Mouse (Mus musculus) activated CD4-positive, CD25-positive, alpha-beta regulatory T cell, adult 4 months (primary cell): ENCODE data around the gene Wnt10a. TPM values are rescaled to one million over a fixed set of nuclear protein-coding genes. Genes with fewer than 3 reads are reported as not detected.
"Not testable (repeated sequence)": the region's sequence is repeated elsewhere in the genome, so short reads cannot be mapped to it uniquely, and the experiment has no call there.

ENCODE experiments used
- ATAC-seq: one replicate; pipeline ENCODE4 v1.8.0; 2017
- polyA plus RNA-seq, 2 experiments: library from polyadenylated mRNA; unstranded; fragments of 100-300 nt; shearing (Covaris generic); gene quantifications; one replicate each; pipeline ENCODE4 v1.2.1; 2017

Gene Wnt10a
- polyA plus RNA-seq, 2 experiments from 2014 or later: 0.53 TPM; not detected in 1

- ATAC-seq: peak; percentile 77
Observed at GRCm38 (mm10) chr1:74787846-74788245, 3.5 kb upstream of the Wnt10a start.

GRCm38 (mm10) chr1:74788603-74789176 lies 2.6 kb upstream of the Wnt10a start:
- ATAC-seq: no peak

GRCm38 (mm10) chr1:74790095-74790494 lies 1.2 kb upstream of the Wnt10a start:
- no peak for ATAC-seq

- ATAC-seq: no peak
Observed at GRCm38 (mm10) chr1:74792831-74793660, 1.7 kb downstream of the Wnt10a start.

- no peak for ATAC-seq
Observed at GRCm38 (mm10) chr1:74794487-74795144, 3.3 kb downstream of the Wnt10a start.

- no peak for ATAC-seq
Observed at GRCm38 (mm10) chr1:74795145-74795529, 3.8 kb downstream of the Wnt10a start.

GRCm38 (mm10) chr1:74797459-74797858 lies 6.1 kb downstream of the Wnt10a start:
- ATAC-seq: no peak

GRCm38 (mm10) chr1:74800424-74800888 lies 9.1 kb downstream of the Wnt10a start:
- peak; percentile 10 for ATAC-seq

GRCm38 (mm10) chr1:74801631-74802140 lies 10.4 kb downstream of the Wnt10a start:
- ATAC-seq: no peak

GRCm38 (mm10) chr1:74802795-74803656 lies 11.7 kb downstream of the Wnt10a start:
- peak; percentile 75 for ATAC-seq

- ATAC-seq: no peak
Observed at GRCm38 (mm10) chr1:74804211-74804870, 13.0 kb downstream of the Wnt10a start.

GRCm38 (mm10) chr1:74805340-74805835 lies 14.1 kb downstream of the Wnt10a start:
- no peak for ATAC-seq

- ATAC-seq: no peak
Observed at GRCm38 (mm10) chr1:74805843-74806242, 14.5 kb downstream of the Wnt10a start.

GRCm38 (mm10) chr1:74806360-74807311 lies 15.3 kb downstream of the Wnt10a start:
- peak; percentile 42 for ATAC-seq

- no peak for ATAC-seq
Observed at GRCm38 (mm10) chr1:74807551-74808071, 16.3 kb downstream of the Wnt10a start.

GRCm38 (mm10) chr1:74808078-74808477 lies 16.8 kb downstream of the Wnt10a start:
- ATAC-seq: peak; percentile 67

GRCm38 (mm10) chr1:74809007-74809406 lies 17.7 kb downstream of the Wnt10a start:
- ATAC-seq: no peak

- ATAC-seq: no peak
Observed at GRCm38 (mm10) chr1:74814931-74815647, 23.8 kb downstream of the Wnt10a start.

GRCm38 (mm10) chr1:74815965-74816364 lies 24.6 kb downstream of the Wnt10a start:
- not testable (repeated sequence) for ATAC-seq
